Mouse (Mus musculus): Measurements from ENCODE around the gene Phf19.

DNA sequence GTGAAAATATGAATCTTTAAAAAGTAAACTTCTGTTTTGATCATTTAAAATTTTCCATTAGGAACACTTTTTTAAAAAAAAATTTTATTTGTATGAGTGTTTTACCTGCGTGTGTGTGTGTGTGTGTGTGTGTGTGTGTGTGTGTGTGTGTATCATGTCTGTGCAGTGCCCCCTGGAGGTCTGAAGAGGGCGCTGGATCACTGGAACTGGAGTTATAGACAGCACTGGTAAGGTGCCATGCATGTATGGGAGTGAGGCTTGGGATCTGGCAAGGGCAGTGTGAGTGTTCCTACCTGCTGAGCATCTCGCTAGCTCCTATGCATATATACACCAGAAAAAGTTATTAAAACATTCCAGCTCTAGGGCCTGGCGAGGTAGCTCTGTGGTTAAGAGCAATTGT, 12.1 kb downstream of the Phf19 start:
- no peak for TF ChIP-seq CTCF (IDR thresholded peaks at IDR 0.05; ENCODE audit: low read depth, low read length)
- TF ChIP-seq POLR2A (IDR thresholded peaks at IDR 0.05; ENCODE audit: borderline replicate concordance, low read depth, low read length) = no peak

Data from bone marrow macrophage, adult 2 months (primary cell).